ENCODE assay signal across 9 mouse cellular contexts in the genomic region with DNA sequence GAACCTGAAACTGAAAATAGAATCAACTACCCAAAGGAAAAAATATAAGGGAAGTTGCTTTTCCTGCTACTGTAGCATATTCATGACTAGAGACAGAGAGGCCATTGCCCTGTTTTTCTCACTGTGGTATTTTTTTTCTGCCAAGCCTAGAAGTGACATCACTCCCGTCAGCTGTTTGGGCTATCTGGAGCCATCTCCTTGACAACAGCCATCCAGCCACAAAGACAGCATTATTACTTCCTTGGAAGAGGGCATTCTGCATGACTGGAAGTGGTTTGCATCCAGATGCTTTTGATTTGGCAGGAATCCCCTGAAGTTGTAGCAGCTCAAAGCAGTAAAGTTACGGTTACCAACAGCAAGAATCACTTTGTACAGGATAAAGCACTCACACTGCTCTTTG. TPM values are rescaled to one million over a fixed set of nuclear protein-coding genes. Genes with fewer than 3 reads are reported as not detected.
DNase-seq lines count a peak whose midpoint lies in the region; ATAC-seq and TF ChIP-seq lines count a peak whose summit lies in the region.
"Had no signal": no experiment of that assay in that cellular context is flagged by ENCODE, and none has a peak within 500 bp of the region (broad histone marks: within the 10 kb centered on the region; RNA-seq: fewer than 3 reads in every experiment).

No protein-coding gene starts in this region.

- H3K4me2 ChIP-seq in forebrain, embryonic 11.5 days (ENCODE audit: low read depth, low read length, severe bottlenecking), result no peak overlapping the region
- no peak overlapping the region for H3K4me2 ChIP-seq in forebrain, embryonic 16.5 days (ENCODE audit: low read length)
- H3K4me2 ChIP-seq in CH12.LX (ENCODE audit: insufficient read depth, low read depth, poor library complexity, severe bottlenecking), result no peak overlapping the region
- H3K4me2 ChIP-seq in midbrain, embryonic 14.5 days (ENCODE audit: low read length), result no peak overlapping the region
- H3K4me2 ChIP-seq: heart, embryonic 13.5 days had no signal

- peak; percentile 55 for DNase-seq in forebrain, embryonic 11.5 days (ENCODE audit: low spot score)
- DNase-seq in CH12.LX (ENCODE audit: extremely low read depth), result no peak
- DNase-seq in forelimb bud, embryonic 11.5 days (ENCODE audit: low read depth, low spot score), result peak; percentile 73
- DNase-seq in midbrain, embryonic 14.5 days, result peak; percentile 48
- DNase-seq in gastrocnemius, postnatal 10 days, result no peak

- H3K4me1 ChIP-seq in forebrain, embryonic 11.5 days (replicated peaks; ENCODE audit: control insufficient read depth, insufficient read depth, low read length), result peaks cover 5% of the 10 kb centered on the region; the same call in 1 of the 2 replicates
- peaks cover 16% of the 10 kb centered on the region for H3K4me1 ChIP-seq in forebrain, embryonic 16.5 days (replicated peaks; ENCODE audit: control insufficient read depth, insufficient read depth, low read length)
- H3K4me1 ChIP-seq in CH12.LX (ENCODE audit: control insufficient read depth in 1 of 2, insufficient read depth in 2 of 2), result peaks cover 2 to 39% of the 10 kb centered on the region in 2 experiments; a peak in 3 of 4 replicates
- H3K4me1 ChIP-seq in midbrain, embryonic 14.5 days (ENCODE audit: control insufficient read depth, insufficient read depth, low read length), result peaks cover 18% of the 10 kb centered on the region; the same call in 1 of the 2 replicates

- 36% methylated on average over 2 of the region's 2 CpGs for WGBS in forebrain, embryonic 11.5 days
- 29% methylated on average over 2 of the region's 2 CpGs for WGBS in forebrain, embryonic 16.5 days
- 24% methylated on average over 2 of the region's 2 CpGs for WGBS in midbrain, embryonic 14.5 days

- no peak overlapping the region for H3K4me3 ChIP-seq in forebrain, embryonic 11.5 days (ENCODE audit: low read depth, low read length)
- no peak overlapping the region for H3K4me3 ChIP-seq in forebrain, embryonic 16.5 days (replicated peaks; ENCODE audit: low read length)
- H3K4me3 ChIP-seq in CH12.LX (replicated peaks in 1 of 3; ENCODE audit: low read depth in 2 of 3, low read length in 2 of 3, poor library complexity in 1 of 3), result no peak overlapping the region
- no peak overlapping the region for H3K4me3 ChIP-seq in midbrain, embryonic 14.5 days (replicated peaks; ENCODE audit: low read depth, low read length)
- H3K4me3 ChIP-seq: heart, embryonic 13.5 days had no signal

- TF ChIP-seq RAD21 in CH12.LX (IDR thresholded peaks at IDR 0.05; ENCODE audit: low read depth, low read length), result no peak

- H3K36me3 ChIP-seq in forebrain, embryonic 11.5 days (ENCODE audit: control insufficient read depth, insufficient read depth, low read length), result no peaks in the 10 kb centered on the region
- no peaks in the 10 kb centered on the region for H3K36me3 ChIP-seq in forebrain, embryonic 16.5 days (ENCODE audit: control insufficient read depth, insufficient read depth)
- H3K36me3 ChIP-seq in CH12.LX (replicated peaks in 1 of 2; ENCODE audit: control insufficient read depth in 1 of 2, insufficient read depth in 1 of 2, low read length in 1 of 2), result peaks cover 0 to 8% of the 10 kb centered on the region in 2 experiments
- H3K36me3 ChIP-seq in midbrain, embryonic 14.5 days (ENCODE audit: control insufficient read depth, insufficient read depth, low read length), result no peaks in the 10 kb centered on the region
- H3K36me3 ChIP-seq: heart, embryonic 13.5 days had no signal

- no peaks in the 10 kb centered on the region for H3K9me3 ChIP-seq in forebrain, embryonic 11.5 days (ENCODE audit: control insufficient read depth, low read length)
- H3K9me3 ChIP-seq in forebrain, embryonic 16.5 days (ENCODE audit: control insufficient read depth, low read length), result no peaks in the 10 kb centered on the region
- H3K9me3 ChIP-seq in CH12.LX (replicated peaks; ENCODE audit: low read length), result no peaks in the 10 kb centered on the region
- H3K9me3 ChIP-seq in midbrain, embryonic 14.5 days (ENCODE audit: control insufficient read depth, low read length), result no peaks in the 10 kb centered on the region
- H3K9me3 ChIP-seq: heart, embryonic 13.5 days had no signal

- no peak for TF ChIP-seq POLR2A in CH12.LX (IDR thresholded peaks at IDR 0.05; ENCODE audit: low read depth, low read length)

- in situ Hi-C loops in CH12.LX (cut with MboI; ENCODE audit: low pct_ligation_motif_present, low pct_unique_long_range_greater_than_20kb, low sequenced_read_pairs), result no loop called here

- no peak for TF ChIP-seq EP300 in CH12.LX (IDR thresholded peaks at IDR 0.05; ENCODE audit: low read length)

- no peaks in the 10 kb centered on the region for H3K79me2 ChIP-seq in CH12.LX (replicated peaks; ENCODE audit: control insufficient read depth, extremely low read depth, insufficient read depth, poor library complexity, severe bottlenecking)

- dilution Hi-C loops in CH12.LX (cut with MboI; ENCODE audit: extremely low pct_ligation_motif_present, extremely low pct_unique_long_range_greater_than_20kb, low sequenced_read_pairs), result no loop called here

- no peaks in the 10 kb centered on the region for H3K27me3 ChIP-seq in forebrain, embryonic 11.5 days (ENCODE audit: control insufficient read depth, insufficient read depth, low read length)
- no peaks in the 10 kb centered on the region for H3K27me3 ChIP-seq in forebrain, embryonic 16.5 days (replicated peaks; ENCODE audit: control insufficient read depth, insufficient read depth, low read length)
- H3K27me3 ChIP-seq in CH12.LX (replicated peaks), result no peaks in the 10 kb centered on the region
- H3K27me3 ChIP-seq in midbrain, embryonic 14.5 days (ENCODE audit: control insufficient read depth, insufficient read depth, low read length), result no peaks in the 10 kb centered on the region
- H3K27me3 ChIP-seq: heart, embryonic 13.5 days had no signal

- 0 out of 2 replicates have a peak, but pooled peaks have one; percentile 6 for ATAC-seq in forebrain, embryonic 11.5 days (replicated peaks; ENCODE audit: low FRiP score)
- ATAC-seq in forebrain, embryonic 16.5 days, result no peak
- no peak for ATAC-seq in midbrain, embryonic 14.5 days (ENCODE audit: low FRiP score, low TSS enrichment)
- no peak for ATAC-seq in CD4-positive, CD25-positive, alpha-beta regulatory T cell, adult 4 months
- ATAC-seq in megakaryocyte-erythroid progenitor cell, adult 5-6 weeks (replicated peaks; ENCODE audit: low FRiP score, low TSS enrichment, poor library complexity, severe bottlenecking), result no peak

- no peak overlapping the region for H3K9ac ChIP-seq in forebrain, embryonic 11.5 days (ENCODE audit: low read length)
- no peak overlapping the region for H3K9ac ChIP-seq in forebrain, embryonic 16.5 days (replicated peaks; ENCODE audit: low read depth, low read length)
- no peak overlapping the region for H3K9ac ChIP-seq in CH12.LX (ENCODE audit: insufficient read depth, low read depth)
- H3K9ac ChIP-seq in midbrain, embryonic 14.5 days (replicated peaks; ENCODE audit: low read length), result no peak overlapping the region
- H3K9ac ChIP-seq: heart, embryonic 13.5 days had no signal

- no peak overlapping the region for H3K27ac ChIP-seq in forebrain, embryonic 11.5 days (ENCODE audit: low read depth, low read length)
- no peak overlapping the region for H3K27ac ChIP-seq in forebrain, embryonic 16.5 days (ENCODE audit: low read length)
- no peak overlapping the region for H3K27ac ChIP-seq in CH12.LX (ENCODE audit: insufficient read depth, low read depth)
- no peak overlapping the region for H3K27ac ChIP-seq in midbrain, embryonic 14.5 days (replicated peaks; ENCODE audit: low read depth, low read length)
- H3K27ac ChIP-seq: heart, embryonic 13.5 days had no signal

- TF ChIP-seq CTCF in CH12.LX (conservative IDR thresholded peaks at IDR 0.05 in 1 of 2, IDR thresholded peaks at IDR 0.05 in 1 of 2; ENCODE audit: low read depth in 2 of 2, low read length in 2 of 2), result no peak

TF ChIP-seq in CH12.LX, 34 proteins besides CTCF, POLR2A, EP300 and RAD21:
- TF ChIP-seq IRF4 (IDR thresholded peaks at IDR 0.05; ENCODE audit: low read depth, low read length) (no peak), MAX (IDR thresholded peaks at IDR 0.05; ENCODE audit: low read length) (no peak), MAZ (IDR thresholded peaks at IDR 0.05; ENCODE audit: low read depth, low read length) (no peak), ZNF384 (IDR thresholded peaks at IDR 0.05; ENCODE audit: low read depth, low read length) (peak; percentile 61; the same call in 1 of the 2 replicates), JUN (IDR thresholded peaks at IDR 0.05; ENCODE audit: insufficient read depth, low read depth, low read length) (no peak), NELFE (IDR thresholded peaks at IDR 0.05; ENCODE audit: low read depth, low read length) (no peak), E2F4 (IDR thresholded peaks at IDR 0.05; ENCODE audit: insufficient replicate concordance, low read depth, low read length) (no peak)

RNA-seq across cellular contexts. Expression of a gene that starts 1.9 kb away (rescaled TPM):
- 25.6 and 26.1 TPM in 2 replicates for polyA plus RNA-seq in forebrain, embryonic 11.5 days (2014; fragmentation: Nextera tagmentation; extraction: Ambion mirVana)
- 10.9 and 12.5 TPM in 2 replicates for polyA plus RNA-seq in forebrain, embryonic 16.5 days (2015; fragmentation: Nextera tagmentation; extraction: Ambion mirVana)
- total RNA-seq in CH12.LX (2012; rRNA removed) (15.9 and 17.2 TPM in 2 replicates), CH12.LX (2014; rRNA removed) (10.2 and 12.1 TPM in 2 replicates)
- polyA plus RNA-seq in CH12.LX (2012; ENCODE audit: insufficient read length, low read depth), result 24.5 and 26.3 TPM in 2 replicates
- 9.9 and 14.8 TPM in 2 replicates for polyA plus RNA-seq in midbrain, embryonic 14.5 days (2014; fragmentation: Nextera tagmentation; extraction: Ambion mirVana)
- 10 to 100 TPM; 10.8 to 17.2 TPM for polyA plus RNA-seq in CD4-positive, CD25-positive, alpha-beta regulatory T cell, adult 4 months (2017; shearing (Covaris generic))
- total RNA-seq in gastrocnemius, postnatal 10 days (2021), result 10 to 100 TPM in 1 of 2 experiments, 1 to 10 TPM in 1; 8.1 to 10.8 TPM
- total RNA-seq in megakaryocyte-erythroid progenitor cell, adult 5-6 weeks (2014; fragmentation: Nextera tagmentation), result 14.5 and 15.5 TPM in 2 replicates
- total RNA-seq in megakaryocyte-erythroid progenitor cell, adult 5-6 weeks (2017), result 19.1 and 28.2 TPM in 2 replicates

Comparison
In these comparisons a context has a peak if more than half of its experiments do, and no peak if none do; other contexts are left out.
1. DNase-seq: peak in forebrain, embryonic 11.5 days (single experiment), forelimb bud, embryonic 11.5 days (single experiment) and midbrain, embryonic 14.5 days (single experiment); none in CH12.LX (single experiment) and gastrocnemius, postnatal 10 days (single experiment).